Mouse (Mus musculus) CH12.LX (cell line): Measurements from ENCODE around the gene Rplp2.

Experiments
- MAX ChIP-seq: IDR thresholded peaks from 2 replicates; pipeline ENCODE4 v1.6.1; 2011; ENCODE audit warnings: low read length, improper control_type of control experiment
- MAZ ChIP-seq: IDR thresholded peaks from 2 replicates; pipeline ENCODE4 v1.6.1; 2012; ENCODE audit warnings: low read depth, mild to moderate bottlenecking, inconsistent platforms, low read length, improper control_type of control experiment, moderate library complexity
- POLR2A ChIP-seq: IDR thresholded peaks from 2 replicates; pipeline ENCODE4 v1.6.1; 2011; ENCODE audit warnings: low read depth, mild to moderate bottlenecking, improper control_type of control experiment, low read length
- POLR2AphosphoS2 ChIP-seq: IDR thresholded peaks from 2 replicates; pipeline ENCODE4 v1.6.1; 2011; ENCODE audit warnings: low read depth, low read length, improper control_type of control experiment
- RCOR1 ChIP-seq: conservative IDR thresholded peaks from 2 replicates; pipeline ENCODE4 v1.6.1; 2012; ENCODE audit warnings: low read depth, mild to moderate bottlenecking, inconsistent platforms, low read length, improper control_type of control experiment
- SIN3A ChIP-seq: IDR thresholded peaks from 2 replicates; pipeline ENCODE4 v1.6.1; 2012; ENCODE audit warnings: low read length, improper control_type of control experiment, inconsistent platforms
- USF2 ChIP-seq: conservative IDR thresholded peaks from 2 replicates; pipeline ENCODE4 v1.6.1; 2011; ENCODE audit warnings: low read depth, low read length, improper control_type of control experiment
- ZKSCAN1 ChIP-seq: IDR thresholded peaks from 2 replicates; pipeline ENCODE4 v1.6.1; 2012; ENCODE audit warnings: low read depth, inconsistent platforms, low read length, improper control_type of control experiment, borderline replicate concordance

DNA sequence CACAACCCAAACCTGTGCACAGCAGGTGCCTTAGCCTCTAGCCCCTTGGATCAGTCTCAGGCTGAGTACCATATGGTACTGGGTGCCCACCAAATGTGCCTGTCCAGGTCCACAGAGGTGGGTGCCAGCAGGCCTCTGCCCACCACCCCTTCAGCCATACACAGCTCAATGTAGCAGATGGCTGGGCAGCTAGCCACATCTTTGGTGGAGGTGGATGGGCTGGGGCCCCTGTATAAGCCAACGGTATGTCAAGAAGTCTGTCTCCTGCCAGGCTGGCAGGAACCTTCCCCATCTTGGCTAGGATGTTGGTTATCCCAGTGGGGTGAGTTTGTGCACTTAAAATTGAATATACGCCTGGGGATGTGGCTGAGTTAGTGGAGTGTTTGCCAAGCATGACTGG, 38.4 kb downstream of the Rplp2 start:
- TF ChIP-seq SIN3A (no peak), POLR2AphosphoS2 (no peak), USF2 (no peak), MAZ (no peak), POLR2A (no peak), RCOR1 (no peak), MAX (no peak), ZKSCAN1 (no peak)
